Mouse (Mus musculus): Measurements from ENCODE around the gene Zbed3. TPM values are rescaled to one million over a fixed set of nuclear protein-coding genes. Genes with fewer than 3 reads are reported as not detected.

The Zbed3 gene
- not detected in 2 replicates for polyA plus RNA-seq (2012; ENCODE audit: insufficient read depth, insufficient read length, low replicate concordance, missing spikeins)

GRCm38 (mm10) chr13:95323400-95323799 is at the start of gene Zbed3:
TSS of gene Zbed3 (plus strand) at chr13:95323612.
- Histone ChIP-seq H3K4me3 (ENCODE audit: insufficient read depth, low read depth, low read length) (peak within 1 kb of the TSS; percentile 74), H3K27ac (ENCODE audit: insufficient read depth, low read depth, low read length) (no peak within 1 kb of the TSS), H3K4me1 (ENCODE audit: control insufficient read depth, insufficient read depth, low read length) (peaks cover 9% of the 10 kb centered on the region)
- WGBS: 92% methylated on average over 6 of the region's 6 CpGs
- no peak for TF ChIP-seq POLR2A (IDR thresholded peaks at IDR 0.05; ENCODE audit: insufficient read depth, low read depth, low read length)
- no peak for TF ChIP-seq CTCF (IDR thresholded peaks at IDR 0.05; ENCODE audit: insufficient read depth, low read depth, low read length)

GRCm38 (mm10) chr13:95278426-95279025 is 44.9 kb upstream of the Zbed3 start:
- TF ChIP-seq POLR2A (IDR thresholded peaks at IDR 0.05; ENCODE audit: insufficient read depth, low read depth, low read length) (no peak), CTCF (IDR thresholded peaks at IDR 0.05; ENCODE audit: insufficient read depth, low read depth, low read length) (no peak)
- no peak overlapping the region for H3K4me3 ChIP-seq (ENCODE audit: insufficient read depth, low read depth, low read length)
- H3K4me1 ChIP-seq (ENCODE audit: control insufficient read depth, insufficient read depth, low read length): peaks cover 4% of the 10 kb centered on the region
- no peak overlapping the region for H3K27ac ChIP-seq (ENCODE audit: insufficient read depth, low read depth, low read length)
- 72% methylated on average over 4 of the region's 4 CpGs for WGBS

GRCm38 (mm10) chr13:95281740-95282673 is 41.4 kb upstream of the Zbed3 start:
- TF ChIP-seq POLR2A (IDR thresholded peaks at IDR 0.05; ENCODE audit: insufficient read depth, low read depth, low read length) (no peak), CTCF (IDR thresholded peaks at IDR 0.05; ENCODE audit: insufficient read depth, low read depth, low read length) (no peak)
- Histone ChIP-seq H3K4me1 (ENCODE audit: control insufficient read depth, insufficient read depth, low read length) (peaks cover 4% of the 10 kb centered on the region), H3K4me3 (ENCODE audit: insufficient read depth, low read depth, low read length) (no peak overlapping the region), H3K27ac (ENCODE audit: insufficient read depth, low read depth, low read length) (no peak overlapping the region)
- WGBS: 39% methylated on average over 7 of the region's 7 CpGs

- Histone ChIP-seq H3K27ac (ENCODE audit: insufficient read depth, low read depth, low read length) (no peak overlapping the region), H3K4me3 (ENCODE audit: insufficient read depth, low read depth, low read length) (no peak overlapping the region), H3K4me1 (ENCODE audit: control insufficient read depth, insufficient read depth, low read length) (no peaks in the 10 kb centered on the region)
- 2% methylated on average over 7 of the region's 7 CpGs for WGBS
- TF ChIP-seq CTCF (IDR thresholded peaks at IDR 0.05; ENCODE audit: insufficient read depth, low read depth, low read length) (peak; percentile 79), POLR2A (IDR thresholded peaks at IDR 0.05; ENCODE audit: insufficient read depth, low read depth, low read length) (no peak)
These were observed 36.4 kb upstream of the Zbed3 start for GRCm38 (mm10) chr13:95286989-95287388.

- Histone ChIP-seq H3K27ac (ENCODE audit: insufficient read depth, low read depth, low read length) (no peak overlapping the region), H3K4me3 (ENCODE audit: insufficient read depth, low read depth, low read length) (no peak overlapping the region), H3K4me1 (ENCODE audit: control insufficient read depth, insufficient read depth, low read length) (no peaks in the 10 kb centered on the region)
- TF ChIP-seq POLR2A (IDR thresholded peaks at IDR 0.05; ENCODE audit: insufficient read depth, low read depth, low read length) (no peak), CTCF (IDR thresholded peaks at IDR 0.05; ENCODE audit: insufficient read depth, low read depth, low read length) (no peak)
- WGBS: 77% methylated on average over 7 of the region's 7 CpGs
These were observed 35.4 kb upstream of the Zbed3 start for GRCm38 (mm10) chr13:95288027-95288426.

GRCm38 (mm10) chr13:95291983-95292382 is 31.4 kb upstream of the Zbed3 start:
- WGBS: 30% methylated on average over 4 of the region's 4 CpGs
- Histone ChIP-seq H3K27ac (ENCODE audit: insufficient read depth, low read depth, low read length) (no peak overlapping the region), H3K4me1 (ENCODE audit: control insufficient read depth, insufficient read depth, low read length) (no peaks in the 10 kb centered on the region), H3K4me3 (ENCODE audit: insufficient read depth, low read depth, low read length) (no peak overlapping the region)
- TF ChIP-seq POLR2A (IDR thresholded peaks at IDR 0.05; ENCODE audit: insufficient read depth, low read depth, low read length) (no peak), CTCF (IDR thresholded peaks at IDR 0.05; ENCODE audit: insufficient read depth, low read depth, low read length) (no peak)

GRCm38 (mm10) chr13:95299956-95300355 is 23.5 kb upstream of the Zbed3 start:
- TF ChIP-seq CTCF (IDR thresholded peaks at IDR 0.05; ENCODE audit: insufficient read depth, low read depth, low read length) (no peak), POLR2A (IDR thresholded peaks at IDR 0.05; ENCODE audit: insufficient read depth, low read depth, low read length) (no peak)
- H3K27ac ChIP-seq (ENCODE audit: insufficient read depth, low read depth, low read length): no peak overlapping the region
- WGBS: 74% methylated on average over 3 of the region's 3 CpGs

GRCm38 (mm10) chr13:95306596-95306995 is 16.8 kb upstream of the Zbed3 start:
- H3K4me1 ChIP-seq (ENCODE audit: control insufficient read depth, insufficient read depth, low read length): no peaks in the 10 kb centered on the region
- no peak for TF ChIP-seq POLR2A (IDR thresholded peaks at IDR 0.05; ENCODE audit: insufficient read depth, low read depth, low read length)
- no peak for TF ChIP-seq CTCF (IDR thresholded peaks at IDR 0.05; ENCODE audit: insufficient read depth, low read depth, low read length)
- WGBS: 77% methylated on average over 4 of the region's 4 CpGs
- no peak overlapping the region for H3K27ac ChIP-seq (ENCODE audit: insufficient read depth, low read depth, low read length)
- no peak overlapping the region for H3K4me3 ChIP-seq (ENCODE audit: insufficient read depth, low read depth, low read length)

More at GRCm38 (mm10) chr13:95299956-95300355, 23.5 kb upstream of the Zbed3 start:
- Histone ChIP-seq H3K4me3 (ENCODE audit: insufficient read depth, low read depth, low read length) (no peak overlapping the region), H3K4me1 (ENCODE audit: control insufficient read depth, insufficient read depth, low read length) (no peaks in the 10 kb centered on the region)

All from olfactory bulb, adult 2 months (tissue).